8 mouse cellular contexts compared by ENCODE assay signal in the genomic region with DNA sequence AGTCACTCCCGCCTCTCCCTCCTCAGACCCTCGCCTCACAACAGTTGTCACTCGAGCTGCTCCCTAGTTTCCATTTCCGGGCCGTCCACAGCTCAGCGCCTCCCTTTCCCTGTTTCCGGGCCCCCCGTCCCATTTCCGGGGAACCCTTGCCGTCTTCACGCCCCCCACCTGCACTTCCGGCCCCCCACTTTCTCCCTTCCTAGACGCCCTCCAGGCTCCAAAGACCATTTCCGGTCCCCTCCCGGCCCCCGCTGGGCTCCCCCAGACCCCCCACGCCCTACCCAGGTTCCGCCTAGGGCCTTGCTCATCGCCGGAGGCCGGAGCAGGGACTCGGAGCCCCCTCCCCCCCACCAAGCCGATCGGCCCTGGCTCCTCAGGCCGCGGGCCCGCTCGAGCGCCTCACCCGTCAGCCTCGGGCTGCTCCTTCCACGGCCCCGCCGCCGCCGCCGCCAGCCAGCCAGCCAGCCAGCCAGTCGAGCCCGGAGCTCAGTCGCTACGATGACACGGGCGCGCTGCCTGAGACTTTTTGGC. TPM values are rescaled to one million over a fixed set of nuclear protein-coding genes. Genes with fewer than 3 reads are reported as not detected.
DNase-seq lines count a peak whose midpoint lies in the region; ATAC-seq and TF ChIP-seq lines count a peak whose summit lies in the region.

No protein-coding gene starts in this region.

- peak overlapping the region; percentile 100 for H3K27ac ChIP-seq in ES-E14 (ENCODE audit: insufficient read depth, low read depth, low read length, poor library complexity, severe bottlenecking)
- H3K27ac ChIP-seq in hindbrain, embryonic 12.5 days = peak overlapping the region; percentile 98

- no peaks in the 10 kb centered on the region for H3K27me3 ChIP-seq in hindbrain, embryonic 12.5 days

- H3K4me2 ChIP-seq in hindbrain, embryonic 12.5 days (replicated peaks) = peak overlapping the region; percentile 74

- peak; percentile 73 for ATAC-seq in hindbrain, embryonic 12.5 days (ENCODE audit: low FRiP score)

- no peaks in the 10 kb centered on the region; the same call in 1 of the 2 replicates for H3K36me3 ChIP-seq in ES-E14 (ENCODE audit: control insufficient read depth, insufficient read depth, low read length, poor library complexity, severe bottlenecking)
- 0 out of 2 replicates have a peak, but pooled peaks cover 8% of the 10 kb centered on the region for H3K36me3 ChIP-seq in hindbrain, embryonic 12.5 days

- peak overlapping the region; percentile 71 to 88 for H3K4me3 ChIP-seq in ES-E14 (ENCODE audit: insufficient read depth in 1 of 2, low read depth in 1 of 2, low read length in 2 of 2, poor library complexity in 1 of 2, severe bottlenecking in 1 of 2)
- peak overlapping the region; percentile 98 for H3K4me3 ChIP-seq in hindbrain, embryonic 12.5 days

- peak overlapping the region; percentile 99 for H3K9ac ChIP-seq in ES-E14 (ENCODE audit: insufficient read depth, low read depth, low read length, poor library complexity, severe bottlenecking)
- peak overlapping the region; percentile 98 for H3K9ac ChIP-seq in hindbrain, embryonic 12.5 days

- under 1% methylated on average over 27 of the region's 44 CpGs for WGBS in hindbrain, embryonic 12.5 days

- no peak for DNase-seq in ES-E14 (ENCODE audit: low read depth, low spot score)
- DNase-seq in cerebellum, adult 18-20 months = peak; percentile 68
- peak; percentile 69 to 70 for DNase-seq in frontal cortex, postnatal 10 days (ENCODE audit: low spot score in 2 of 2)
- peak; percentile 46 for DNase-seq in left cerebral cortex, adult 11 months (ENCODE audit: low spot score)
- DNase-seq in lung, postnatal 36 days = peak; percentile 78
- DNase-seq in retina, embryonic 14.5 days (ENCODE audit: low spot score) = peak; percentile 65
- peak; percentile 84 to 90 for DNase-seq in thymus, postnatal 36 days

- H3K9me3 ChIP-seq in ES-E14 (ENCODE audit: control insufficient read depth, insufficient read depth, low read depth, low read length) = no peaks in the 10 kb centered on the region
- no peaks in the 10 kb centered on the region for H3K9me3 ChIP-seq in hindbrain, embryonic 12.5 days (replicated peaks)

- in situ Hi-C loops in ES-E14 (cut with MboI; ENCODE audit: low sequenced_read_pairs in 2 of 2, unreplicated experiment in 2 of 2) = no loop called here

- H3K4me1 ChIP-seq in ES-E14 (ENCODE audit: control insufficient read depth in 2 of 2, insufficient read depth in 2 of 2, low read length in 2 of 2, poor library complexity in 1 of 2) = no peaks in the 10 kb centered on the region; a peak in 1 of 4 replicates
- H3K4me1 ChIP-seq in hindbrain, embryonic 12.5 days = peaks cover 16% of the 10 kb centered on the region

TF ChIP-seq in ES-E14, 5 proteins besides CTCF, POLR2A, EP300 and RAD21:
- TF ChIP-seq ZC3H11A (IDR thresholded peaks at IDR 0.05; ENCODE audit: borderline replicate concordance, low read depth, low read length) (no peak), HCFC1 (IDR thresholded peaks at IDR 0.05; ENCODE audit: borderline replicate concordance, insufficient read depth, low read length) (peak; percentile 43; the same call in 1 of the 2 replicates)

RNA-seq across cellular contexts. Expression of a gene that starts 1.0 kb away (rescaled TPM):
- 3.1 and 4.3 TPM in 2 replicates for total RNA-seq in ES-E14 (2012; rRNA removed)
- polyA plus RNA-seq in hindbrain, embryonic 12.5 days (2016; fragmentation: Nextera tagmentation; extraction: Ambion mirVana) = 8.6 and 10.8 TPM in 2 replicates

RNA-seq across cellular contexts. Expression of a gene that starts 1.6 kb away (rescaled TPM):
- total RNA-seq in ES-E14 (2012; rRNA removed) = 368 and 425 TPM in 2 replicates
- 109 and 118 TPM in 2 replicates for polyA plus RNA-seq in hindbrain, embryonic 12.5 days (2016; fragmentation: Nextera tagmentation; extraction: Ambion mirVana)
